Comparison of ENCODE assay signal across 8 mouse cellular contexts in the genomic region with DNA sequence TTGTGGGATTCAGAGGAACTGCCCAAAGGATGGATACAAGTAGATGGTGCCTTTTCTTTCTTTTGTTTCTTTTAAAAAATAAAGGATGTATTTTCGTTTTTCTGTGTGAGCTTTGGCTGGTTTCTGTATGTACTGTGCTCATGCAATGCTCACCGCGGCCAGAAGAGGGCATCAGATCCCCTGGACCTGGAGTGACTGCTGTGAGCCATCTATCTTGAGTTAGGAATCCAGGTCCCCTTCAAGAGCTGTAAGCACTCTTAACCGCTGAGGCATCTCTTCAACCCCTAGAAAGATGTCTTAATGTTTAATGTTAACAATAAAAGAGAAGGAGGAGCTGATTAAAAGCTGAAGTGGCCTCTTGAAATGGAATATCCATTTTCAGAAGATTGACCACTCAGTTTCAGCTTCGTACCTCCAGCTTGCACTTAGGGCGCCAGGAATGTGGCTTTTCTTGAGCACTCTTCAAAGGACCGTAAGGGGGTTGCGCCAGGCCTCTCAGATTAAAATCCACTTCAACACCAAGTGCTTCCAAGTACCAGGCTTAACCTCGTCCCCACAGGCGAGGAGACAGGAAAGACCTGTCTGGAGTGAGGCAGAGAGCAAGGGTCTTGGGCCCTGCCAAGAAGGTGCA. TPM values are rescaled to one million over a fixed set of nuclear protein-coding genes. Genes with fewer than 3 reads are reported as not detected.
DNase-seq lines count a peak whose midpoint lies in the region; ATAC-seq and TF ChIP-seq lines count a peak whose summit lies in the region.

No protein-coding gene starts in this region.

- peak; percentile 85 for TF ChIP-seq CTCF in forebrain, postnatal 0 days (IDR thresholded peaks at IDR 0.05; ENCODE audit: low read depth)
- peak; percentile 86; the same call in 1 of the 2 replicates for TF ChIP-seq CTCF in spleen, adult 2 months (IDR thresholded peaks at IDR 0.05; ENCODE audit: extremely low read depth, insufficient read depth, insufficient read length, insufficient replicate concordance)

- H3K27me3 ChIP-seq in forebrain, postnatal 0 days (ENCODE audit: insufficient read depth, low read length): no peaks in the 10 kb centered on the region
- H3K27me3 ChIP-seq in forebrain, embryonic 13.5 days: peaks cover 12% of the 10 kb centered on the region
- peaks cover 4% of the 10 kb centered on the region for H3K27me3 ChIP-seq in heart, embryonic 15.5 days
- no peaks in the 10 kb centered on the region for H3K27me3 ChIP-seq in spleen, adult 2 months (ENCODE audit: control insufficient read depth, insufficient read depth, low read length)

- no peaks in the 10 kb centered on the region for H3K4me1 ChIP-seq in forebrain, postnatal 0 days (ENCODE audit: insufficient read depth)
- H3K4me1 ChIP-seq in forebrain, embryonic 13.5 days: peaks cover 4% of the 10 kb centered on the region
- peaks cover 9% of the 10 kb centered on the region; the same call in 1 of the 2 replicates for H3K4me1 ChIP-seq in heart, embryonic 15.5 days (replicated peaks)
- H3K4me1 ChIP-seq in spleen, adult 2 months (ENCODE audit: control insufficient read depth, insufficient read depth, insufficient read length): no peaks in the 10 kb centered on the region

- peak; percentile 79 for DNase-seq in forebrain, postnatal 0 days
- DNase-seq in adrenal gland, adult 18-20 months (ENCODE audit: low spot score in 2 of 2): peak; percentile 84 to 87
- peak; percentile 60 for DNase-seq in embryo, embryonic 11.5 days (ENCODE audit: low read depth, low spot score)
- DNase-seq in layer of hippocampus, postnatal 36 days: peak; percentile 70 to 77
- DNase-seq in spleen, adult 2 months (ENCODE audit: low read depth in 1 of 2, low spot score in 2 of 2): peak in 1 of 2 experiments; percentile 76

- WGBS in forebrain, postnatal 0 days: 46% methylated on average over 10 of the region's 10 CpGs
- 51% methylated on average over 10 of the region's 10 CpGs for WGBS in forebrain, embryonic 13.5 days
- WGBS in heart, embryonic 15.5 days: 28% methylated on average over 10 of the region's 10 CpGs
- WGBS in spleen, adult 2 months: 52% methylated on average over 10 of the region's 10 CpGs

- no peak overlapping the region for H3K4me3 ChIP-seq in forebrain, postnatal 0 days (ENCODE audit: low read depth, low read length)
- no peak overlapping the region for H3K4me3 ChIP-seq in forebrain, embryonic 13.5 days
- H3K4me3 ChIP-seq in heart, embryonic 15.5 days: no peak overlapping the region
- H3K4me3 ChIP-seq in spleen, adult 2 months (ENCODE audit: extremely low read depth, insufficient read depth, insufficient read length): no peak overlapping the region

- no peak overlapping the region for H3K27ac ChIP-seq in forebrain, postnatal 0 days (ENCODE audit: low read depth, low read length)
- no peak overlapping the region for H3K27ac ChIP-seq in forebrain, embryonic 13.5 days
- H3K27ac ChIP-seq in heart, embryonic 15.5 days: no peak overlapping the region
- no peak overlapping the region for H3K27ac ChIP-seq in spleen, adult 2 months (ENCODE audit: insufficient read depth, low read length)

- H3K9ac ChIP-seq in forebrain, postnatal 0 days: no peak overlapping the region
- no peak overlapping the region for H3K9ac ChIP-seq in forebrain, embryonic 13.5 days
- H3K9ac ChIP-seq in heart, embryonic 15.5 days: no peak overlapping the region

- no peak overlapping the region for H3K4me2 ChIP-seq in forebrain, postnatal 0 days (ENCODE audit: low read depth)
- H3K4me2 ChIP-seq in forebrain, embryonic 13.5 days: no peak overlapping the region
- no peak overlapping the region for H3K4me2 ChIP-seq in heart, embryonic 15.5 days

- peak; percentile 68; the same call in 1 of the 2 replicates for ATAC-seq in forebrain, postnatal 0 days
- no peak for ATAC-seq in forebrain, embryonic 13.5 days
- ATAC-seq in heart, embryonic 15.5 days (replicated peaks; ENCODE audit: insufficient number of reproducible peaks, insufficient read depth, low FRiP score, low read depth): 0 out of 2 replicates have a peak, but pooled peaks have one; percentile 44
- ATAC-seq in megakaryocyte progenitor cell, adult 5-6 weeks (replicated peaks; ENCODE audit: poor library complexity): peak; percentile 76

- no peak for TF ChIP-seq POLR2A in spleen, adult 2 months (IDR thresholded peaks at IDR 0.05; ENCODE audit: low read depth, low read length)

- H3K36me3 ChIP-seq in forebrain, postnatal 0 days (ENCODE audit: insufficient read depth): no peaks in the 10 kb centered on the region
- no peaks in the 10 kb centered on the region for H3K36me3 ChIP-seq in forebrain, embryonic 13.5 days (ENCODE audit: poor library complexity, severe bottlenecking)
- H3K36me3 ChIP-seq in heart, embryonic 15.5 days: no peaks in the 10 kb centered on the region
- H3K36me3 ChIP-seq in spleen, adult 2 months (ENCODE audit: control insufficient read depth, insufficient read depth, low read length): no peaks in the 10 kb centered on the region

- H3K9me3 ChIP-seq in forebrain, postnatal 0 days (ENCODE audit: low read length): no peaks in the 10 kb centered on the region
- H3K9me3 ChIP-seq in forebrain, embryonic 13.5 days (replicated peaks): no peaks in the 10 kb centered on the region
- H3K9me3 ChIP-seq in heart, embryonic 15.5 days (replicated peaks): no peaks in the 10 kb centered on the region

RNA-seq across cellular contexts. Expression of gene Adcy7, which starts 5.9 kb away (rescaled TPM):
- total RNA-seq in forebrain, postnatal 0 days (2014; rRNA removed): 7.2 and 9.4 TPM in 2 replicates
- polyA plus RNA-seq in forebrain, postnatal 0 days (2015; fragmentation: Nextera tagmentation; extraction: Ambion mirVana): 2.2 and 4.0 TPM in 2 replicates
- 1.5 TPM in 2 replicates for polyA plus RNA-seq in forebrain, embryonic 13.5 days (2015; fragmentation: Nextera tagmentation; extraction: Ambion mirVana)
- 10 to 100 TPM in 1 of 2 experiments, 1 to 10 TPM in 1; 5.7 to 11.4 TPM for total RNA-seq in adrenal gland, adult 18-20 months (2021)
- polyA plus RNA-seq in heart, embryonic 15.5 days (2015; fragmentation: Nextera tagmentation; extraction: Ambion mirVana): 2.7 and 5.9 TPM in 2 replicates
- total RNA-seq in layer of hippocampus, postnatal 36 days (2021): 1 to 10 TPM; 1.9 to 3.0 TPM
- 25.5 and 27.8 TPM in 2 replicates for total RNA-seq in megakaryocyte progenitor cell, adult 5-6 weeks (2015)
- 40.6 and 41.6 TPM in 2 replicates for total RNA-seq in megakaryocyte progenitor cell, adult 5-6 weeks (2017)
- polyA plus RNA-seq in spleen, adult 2 months (2012; rRNA removed): 76.9 and 98.6 TPM in 2 replicates
